Mouse (Mus musculus) midbrain, postnatal 0 days (tissue): ENCODE data around the gene Zdhhc20. TPM values are rescaled to one million over a fixed set of nuclear protein-coding genes. Genes with fewer than 3 reads are reported as not detected.
A peak's percentile ranks its signal among the peaks of the same experiment; 100 is the strongest.

Source experiments
- ATAC-seq: fragments of 200-750 bp; cut with Nextera tagmentation; 2 replicates; pipeline ENCODE4 v1.8.0; 2017; ENCODE audit warnings: moderate number of reproducible peaks, mild to moderate bottlenecking, moderate TSS enrichment, moderate library complexity; ENCODE audit not compliant: low FRiP score
- DNase-seq: peaks from one replicate; pipeline ENCODE4 v3.0.0-alpha.2; 2015; ENCODE audit warnings: low spot score
- H3K27ac ChIP-seq: fragments of 300-500 bp; sonication (generic); 2 replicates; pipeline ENCODE4 v1.5.1; 2014; ENCODE audit warnings: low read depth, mild to moderate bottlenecking, low read length, mixed read lengths
- H3K27me3 ChIP-seq: fragments of 300-500 bp; sonication (generic); 2 replicates; pipeline ENCODE4 v1.6.1; 2014; ENCODE audit warnings: low read length, control low read depth, mixed read lengths; ENCODE audit not compliant: insufficient read depth
- H3K36me3 ChIP-seq: fragments of 300-500 bp; sonication (generic); 2 replicates; pipeline ENCODE4 v1.6.1; 2014; ENCODE audit warnings: low read length, control low read depth, mixed read lengths; ENCODE audit not compliant: insufficient read depth
- H3K4me1 ChIP-seq: fragments of 300-500 bp; sonication (generic); 2 replicates; pipeline ENCODE4 v1.6.1; 2014; ENCODE audit warnings: mild to moderate bottlenecking, control low read depth, antibody characterized with exemption, low read length, mixed read lengths; ENCODE audit not compliant: insufficient read depth
- H3K4me2 ChIP-seq: fragments of 300-500 bp; sonication (generic); 2 replicates; pipeline ENCODE4 v1.6.1; 2014; ENCODE audit warnings: low read depth, mild to moderate bottlenecking, low read length, mixed read lengths; ENCODE audit not compliant: poor library complexity, severe bottlenecking
- H3K4me3 ChIP-seq: fragments of 300-500 bp; sonication (generic); 2 replicates; pipeline ENCODE4 v1.5.1; 2014; ENCODE audit warnings: low read depth, mild to moderate bottlenecking, low read length, moderate library complexity
- H3K9ac ChIP-seq: fragments of 300-500 bp; sonication (generic); replicated peaks from 2 replicates; pipeline ENCODE4 v1.6.1; 2014; ENCODE audit warnings: mild to moderate bottlenecking, low read length, moderate library complexity, mixed read lengths; ENCODE audit not compliant: poor library complexity, severe bottlenecking
- H3K9me3 ChIP-seq: fragments of 300-500 bp; sonication (generic); 2 replicates; pipeline ENCODE4 v1.6.1; 2016; ENCODE audit warnings: low read length, control low read depth
- CTCF ChIP-seq: IDR thresholded peaks from 2 replicates; pipeline ENCODE4 v1.5.1; 2016; ENCODE audit warnings: antibody characterized with exemption, mild to moderate bottlenecking
- WGBS: fragments of 180-500 bp; shearing (Covaris S2); extraction: QIAGEN DNeasy Blood & Tissue Kit; methylation state at CpG from one replicate; pipeline ENCODE4 v1.1.7; 2014; 5-methylcytosine and 5-hydroxymethylcytosine counted together
- polyA plus RNA-seq: library from polyadenylated mRNA; unstranded; fragments of >200 nt; fragmentation: Nextera tagmentation; extraction: Ambion mirVana; gene quantifications from 2 replicates; pipeline ENCODE4 v1.2.1, GENCODE M21; 2015
- total RNA-seq: library from RNA; depleted of rRNA; stranded (reverse); fragments of >200 nt; gene quantifications from 2 replicates; pipeline ENCODE4 v1.2.3, GENCODE M21; 2014

The Zdhhc20 gene
- total and polyA plus RNA-seq, 2 experiments from 2014 or later, result 21.5 to 33.2 TPM

DNA sequence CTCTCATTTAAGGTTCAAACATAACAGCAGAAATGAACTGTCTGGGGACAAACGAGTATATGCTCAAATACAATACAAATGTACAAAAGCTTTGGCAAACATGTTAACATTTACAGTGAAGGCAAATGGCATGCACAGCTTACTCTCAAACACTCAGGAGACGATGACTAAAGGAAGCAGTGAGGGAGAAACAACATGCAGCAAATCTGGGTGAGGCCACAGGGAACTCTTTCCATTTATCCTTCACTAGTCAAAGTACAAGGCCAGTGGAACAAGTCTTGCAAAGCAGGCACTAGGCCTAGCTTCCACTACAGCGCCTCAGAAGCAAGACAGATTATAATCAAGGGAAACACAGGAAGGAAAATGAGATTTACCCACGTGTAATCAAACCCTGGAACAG lies 7.4 kb downstream of the Zdhhc20 start:
- ATAC-seq, result no peak
- H3K27ac ChIP-seq, result no peak overlapping the region

DNA sequence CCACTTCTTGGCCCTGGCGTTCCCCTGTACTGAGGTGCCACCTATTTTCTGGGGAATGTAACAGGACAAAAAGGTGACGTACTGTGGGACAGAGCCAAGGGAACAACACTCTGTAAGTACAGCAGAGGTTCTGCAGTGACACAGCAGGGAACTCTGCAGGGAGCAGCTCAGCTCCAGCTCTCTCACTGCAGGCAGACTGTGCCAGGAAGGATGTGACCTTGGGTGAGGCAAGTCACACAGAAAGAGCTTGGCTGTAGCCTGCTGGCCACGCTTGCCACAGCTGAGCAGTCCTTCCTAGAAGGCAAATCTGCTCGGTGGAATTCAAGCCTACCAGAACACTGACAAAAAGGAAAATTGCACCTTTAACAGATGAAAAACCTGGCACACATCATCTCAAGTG lies 8.3 kb downstream of the Zdhhc20 start:
- Histone ChIP-seq H3K4me1 (peaks cover 3% of the 10 kb centered on the region; the same call in 1 of the 2 replicates), H3K27ac (peak overlapping the region; percentile 19; the same call in 1 of the 2 replicates), H3K36me3 (no peaks in the 10 kb centered on the region), H3K9me3 (no peaks in the 10 kb centered on the region), H3K4me3 (no peak overlapping the region), H3K4me2 (no peak overlapping the region), H3K27me3 (no peaks in the 10 kb centered on the region), H3K9ac (no peak overlapping the region)
- ATAC-seq (no peak), DNase-seq (peak; percentile 48)
- peak; percentile 3; the same call in 1 of the 2 replicates for TF ChIP-seq CTCF
- 43% methylated on average over 4 of the region's 4 CpGs for WGBS

More for the DNA sequence above, 7.4 kb downstream of the Zdhhc20 start:
- Histone ChIP-seq H3K4me1 (peaks cover 3% of the 10 kb centered on the region; the same call in 1 of the 2 replicates), H3K4me2 (no peak overlapping the region), H3K36me3 (no peaks in the 10 kb centered on the region), H3K4me3 (no peak overlapping the region), H3K9ac (no peak overlapping the region), H3K9me3 (no peaks in the 10 kb centered on the region), H3K27me3 (no peaks in the 10 kb centered on the region)
- WGBS, result 67% methylated on average over 4 of the region's 4 CpGs
- DNase-seq, result no peak
- no peak for TF ChIP-seq CTCF

DNA sequence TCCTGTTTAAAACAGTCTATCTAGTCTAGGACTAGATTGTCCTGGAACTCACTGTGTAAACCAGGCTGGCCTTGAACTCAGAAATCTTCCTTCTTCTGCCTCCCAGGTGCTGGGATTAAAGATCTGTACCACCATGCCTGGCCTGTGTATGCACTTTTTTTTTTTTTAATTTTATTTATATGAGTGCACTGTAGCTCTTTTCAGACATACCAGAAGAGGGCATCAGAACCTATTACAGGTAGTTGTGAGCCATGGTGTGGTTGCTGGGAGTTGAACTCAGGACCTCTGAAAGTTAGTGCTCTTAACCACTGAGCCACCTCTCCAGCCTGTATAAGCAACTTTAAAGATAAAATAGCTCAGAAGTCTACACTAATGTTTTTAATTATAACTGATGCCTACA lies 9.0 kb downstream of the Zdhhc20 start:
- no peaks in the 10 kb centered on the region for H3K36me3 ChIP-seq
- no peak overlapping the region for H3K9ac ChIP-seq
- TF ChIP-seq CTCF, result no peak
- no peaks in the 10 kb centered on the region for H3K9me3 ChIP-seq
- H3K4me3 ChIP-seq, result no peak overlapping the region
- no peak overlapping the region for H3K27ac ChIP-seq
- H3K4me1 ChIP-seq, result peaks cover 3% of the 10 kb centered on the region; the same call in 1 of the 2 replicates
- no peak for DNase-seq
- H3K27me3 ChIP-seq, result no peaks in the 10 kb centered on the region
- ATAC-seq, result no peak
- no peak overlapping the region for H3K4me2 ChIP-seq

DNA sequence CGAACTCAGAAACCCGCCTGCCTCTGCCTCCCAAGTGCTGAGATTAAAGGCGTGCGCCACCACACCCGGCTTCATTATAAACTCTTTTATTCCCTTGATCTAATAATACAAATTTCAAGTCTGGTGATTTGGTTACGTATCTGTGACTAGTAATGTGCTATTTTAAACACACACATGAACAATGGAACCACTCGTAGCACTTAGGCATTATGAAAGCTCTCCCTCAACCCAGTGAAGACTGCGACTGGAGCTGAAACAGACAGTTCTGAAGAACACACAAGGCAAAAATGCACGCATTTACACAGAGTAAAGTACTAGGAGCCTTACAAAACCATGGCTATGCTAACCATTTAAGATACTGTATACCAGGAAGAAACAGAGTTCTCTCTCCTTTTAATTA lies 12.2 kb downstream of the Zdhhc20 start:
- H3K4me3 ChIP-seq, result no peak overlapping the region
- H3K4me1 ChIP-seq, result peaks cover 3% of the 10 kb centered on the region; the same call in 1 of the 2 replicates
- ATAC-seq (no peak), DNase-seq (no peak)
- no peak overlapping the region for H3K4me2 ChIP-seq
- H3K36me3 ChIP-seq, result peaks cover 4% of the 10 kb centered on the region; the same call in 1 of the 2 replicates
- no peaks in the 10 kb centered on the region for H3K9me3 ChIP-seq
- WGBS, result 93% methylated on average over 9 of the region's 9 CpGs
- TF ChIP-seq CTCF, result no peak
- H3K9ac ChIP-seq, result no peak overlapping the region
- H3K27me3 ChIP-seq, result no peaks in the 10 kb centered on the region
- no peak overlapping the region for H3K27ac ChIP-seq

DNA sequence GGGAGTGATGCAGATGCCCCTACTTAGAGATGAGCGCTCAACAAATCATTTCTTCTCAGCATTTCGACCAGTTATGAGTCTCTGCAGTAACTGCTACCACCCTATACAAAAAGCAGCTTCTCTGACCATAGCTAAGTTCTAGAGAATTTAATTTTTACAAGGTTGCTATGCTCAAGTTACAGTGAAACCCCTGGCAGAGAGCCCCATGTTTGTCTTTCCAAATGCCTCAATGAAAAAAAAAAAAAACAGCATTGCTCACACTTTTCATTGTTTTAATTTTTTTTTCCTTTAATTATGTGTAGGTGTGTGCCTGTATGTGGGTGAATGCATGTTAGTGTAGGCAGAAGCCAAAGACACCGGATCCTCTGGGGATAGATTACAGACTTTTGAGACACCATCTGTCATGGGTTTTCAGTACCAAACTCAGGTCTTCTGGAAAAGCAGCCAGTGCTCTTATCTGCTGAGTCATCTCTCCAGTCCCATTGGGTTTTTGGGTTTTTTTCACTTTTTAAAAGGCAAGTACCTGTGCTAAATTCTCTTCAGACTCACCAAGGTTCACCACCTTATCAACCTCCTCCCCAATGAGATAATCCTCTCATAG lies 23.3 kb downstream of the Zdhhc20 start:
- Histone ChIP-seq H3K4me2 (no peak overlapping the region), H3K36me3 (peaks cover 21% of the 10 kb centered on the region), H3K9ac (no peak overlapping the region), H3K4me3 (no peak overlapping the region), H3K9me3 (no peaks in the 10 kb centered on the region), H3K27me3 (no peaks in the 10 kb centered on the region), H3K27ac (no peak overlapping the region), H3K4me1 (no peaks in the 10 kb centered on the region)
- no peak for DNase-seq
- no peak for ATAC-seq
- TF ChIP-seq CTCF, result no peak
- WGBS, result 98% methylated on average over 3 of the region's 3 CpGs

DNA sequence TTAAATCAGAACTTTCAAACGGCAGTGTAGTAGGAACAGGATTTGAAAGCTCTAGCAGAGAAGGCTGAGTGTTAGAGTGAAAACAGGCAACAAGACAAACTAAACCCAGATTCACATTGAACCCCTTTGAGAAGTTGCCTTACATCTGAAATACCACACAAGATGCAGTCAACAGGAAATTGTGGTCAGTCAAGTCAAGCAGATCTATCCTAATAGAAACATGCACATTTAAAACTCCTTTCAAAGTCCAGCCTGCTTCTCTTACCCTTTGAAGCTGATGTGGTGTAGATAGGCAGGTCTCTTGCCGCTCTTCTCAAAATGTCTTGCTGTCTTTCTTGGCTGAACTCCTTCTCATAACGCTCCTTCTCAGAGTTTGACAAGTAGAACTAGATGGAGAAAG lies 24.8 kb downstream of the Zdhhc20 start:
- 89% methylated on average over 3 of the region's 3 CpGs for whole genome bisulfite sequencing

More for the DNA sequence above, 24.8 kb downstream of the Zdhhc20 start:
- ATAC-seq, result no peak
- H3K4me2 ChIP-seq, result no peak overlapping the region
- H3K9me3 ChIP-seq, result no peaks in the 10 kb centered on the region
- H3K4me1 ChIP-seq, result no peaks in the 10 kb centered on the region
- no peak for DNase-seq
- peaks cover 25% of the 10 kb centered on the region for H3K36me3 ChIP-seq
- no peak for TF ChIP-seq CTCF
- no peaks in the 10 kb centered on the region for H3K27me3 ChIP-seq
- no peak overlapping the region for H3K9ac ChIP-seq
- no peak overlapping the region for H3K4me3 ChIP-seq
- no peak overlapping the region for H3K27ac ChIP-seq
